12 mouse cellular contexts compared by ENCODE assay signal in genomic region chr7:116728379-116728778, GRCm38 (mm10).
DNase-seq lines count a peak whose midpoint lies in the region; ATAC-seq and TF ChIP-seq lines count a peak whose summit lies in the region.
"Had no signal": no experiment of that assay in that cellular context is flagged by ENCODE, and none has a peak within 500 bp of the region (broad histone marks: within the 10 kb centered on the region; RNA-seq: fewer than 3 reads in every experiment).

No protein-coding gene starts in this region.

- H3K9ac ChIP-seq in forebrain, embryonic 14.5 days (ENCODE audit: low read length), result no peak overlapping the region
- H3K9ac ChIP-seq in forebrain, embryonic 12.5 days, result no peak overlapping the region
- H3K9ac ChIP-seq in lung, postnatal 0 days (replicated peaks; ENCODE audit: low read depth), result no peak overlapping the region
- H3K9ac ChIP-seq in heart, postnatal 0 days (replicated peaks; ENCODE audit: low read depth, low read length), result no peak overlapping the region
- H3K9ac ChIP-seq in stomach, embryonic 14.5 days (replicated peaks; ENCODE audit: low read depth, low read length), result no peak overlapping the region
- H3K9ac ChIP-seq: liver, embryonic 13.5 days had no signal

- H3K9me3 ChIP-seq in forebrain, embryonic 14.5 days (replicated peaks; ENCODE audit: control insufficient read depth, low read length), result no peaks in the 10 kb centered on the region
- no peaks in the 10 kb centered on the region for H3K9me3 ChIP-seq in forebrain, embryonic 12.5 days
- H3K9me3 ChIP-seq in lung, postnatal 0 days (ENCODE audit: low read length), result no peaks in the 10 kb centered on the region
- H3K9me3 ChIP-seq in heart, postnatal 0 days (replicated peaks; ENCODE audit: control insufficient read depth, low read length), result no peaks in the 10 kb centered on the region
- no peaks in the 10 kb centered on the region for H3K9me3 ChIP-seq in stomach, embryonic 14.5 days (ENCODE audit: control insufficient read depth, low read depth, low read length)
- H3K9me3 ChIP-seq: liver, embryonic 13.5 days had no signal

- no peak for TF ChIP-seq POLR2A in lung, adult 2 months (IDR thresholded peaks at IDR 0.05; ENCODE audit: borderline replicate concordance, extremely low read depth, low read depth, low read length)

- H3K27ac ChIP-seq in forebrain, embryonic 14.5 days (ENCODE audit: low read depth, low read length), result no peak overlapping the region
- no peak overlapping the region for H3K27ac ChIP-seq in forebrain, embryonic 12.5 days
- no peak overlapping the region for H3K27ac ChIP-seq in lung, postnatal 0 days (ENCODE audit: low read length)
- 0 out of 2 replicates have a peak overlapping the region, but pooled peaks have one; percentile 31 for H3K27ac ChIP-seq in heart, postnatal 0 days (ENCODE audit: low read depth)
- no peak overlapping the region for H3K27ac ChIP-seq in stomach, embryonic 14.5 days (ENCODE audit: low read length)
- H3K27ac ChIP-seq: liver, embryonic 13.5 days had no signal

- 67% methylated on average over 2 of the region's 2 CpGs for WGBS in forebrain, embryonic 14.5 days
- 66% methylated on average over 2 of the region's 2 CpGs for WGBS in forebrain, embryonic 12.5 days
- 12% methylated on average over 2 of the region's 2 CpGs for WGBS in lung, postnatal 0 days
- WGBS in lung, adult 2 months, result 23% methylated on average over 2 of the region's 2 CpGs
- 5% methylated on average over 2 of the region's 2 CpGs for WGBS in heart, postnatal 0 days
- 36% methylated on average over 2 of the region's 2 CpGs for WGBS in stomach, embryonic 14.5 days

- no peak overlapping the region for H3K4me2 ChIP-seq in forebrain, embryonic 14.5 days (ENCODE audit: low read length)
- H3K4me2 ChIP-seq in forebrain, embryonic 12.5 days, result no peak overlapping the region
- no peak overlapping the region for H3K4me2 ChIP-seq in lung, postnatal 0 days (replicated peaks; ENCODE audit: low read depth, low read length)
- H3K4me2 ChIP-seq in heart, postnatal 0 days (ENCODE audit: low read depth, low read length), result no peak overlapping the region
- no peak overlapping the region for H3K4me2 ChIP-seq in stomach, embryonic 14.5 days (replicated peaks; ENCODE audit: low read depth, low read length)
- H3K4me2 ChIP-seq: liver, embryonic 13.5 days had no signal

- H3K36me3 ChIP-seq in forebrain, embryonic 14.5 days (ENCODE audit: control insufficient read depth, insufficient read depth, low read length), result no peaks in the 10 kb centered on the region
- H3K36me3 ChIP-seq in forebrain, embryonic 12.5 days (replicated peaks), result no peaks in the 10 kb centered on the region
- no peaks in the 10 kb centered on the region for H3K36me3 ChIP-seq in lung, postnatal 0 days (ENCODE audit: insufficient read depth, low read length)
- H3K36me3 ChIP-seq in heart, postnatal 0 days (replicated peaks; ENCODE audit: control insufficient read depth, insufficient read depth, low read length), result no peaks in the 10 kb centered on the region
- H3K36me3 ChIP-seq in stomach, embryonic 14.5 days (ENCODE audit: control insufficient read depth, insufficient read depth, low read length), result no peaks in the 10 kb centered on the region
- H3K36me3 ChIP-seq: G1E; liver, embryonic 13.5 days had no signal

- H3K4me1 ChIP-seq in forebrain, embryonic 14.5 days (ENCODE audit: control insufficient read depth, insufficient read depth, low read length), result no peaks in the 10 kb centered on the region
- no peaks in the 10 kb centered on the region for H3K4me1 ChIP-seq in forebrain, embryonic 12.5 days
- no peaks in the 10 kb centered on the region for H3K4me1 ChIP-seq in lung, postnatal 0 days (ENCODE audit: insufficient read depth, low read depth, low read length)
- H3K4me1 ChIP-seq in lung, adult 2 months (ENCODE audit: control insufficient read depth, insufficient read depth, low read length), result no peaks in the 10 kb centered on the region
- H3K4me1 ChIP-seq in heart, postnatal 0 days (ENCODE audit: control insufficient read depth, insufficient read depth), result no peaks in the 10 kb centered on the region; the same call in 1 of the 2 replicates
- H3K4me1 ChIP-seq in stomach, embryonic 14.5 days (ENCODE audit: control insufficient read depth, insufficient read depth, low read length), result no peaks in the 10 kb centered on the region
- H3K4me1 ChIP-seq: liver, embryonic 13.5 days had no signal

- no peak overlapping the region for H3K4me3 ChIP-seq in forebrain, embryonic 14.5 days (ENCODE audit: low read depth, low read length)
- no peak overlapping the region for H3K4me3 ChIP-seq in forebrain, embryonic 12.5 days (replicated peaks)
- no peak overlapping the region for H3K4me3 ChIP-seq in lung, postnatal 0 days (ENCODE audit: low read depth, low read length)
- H3K4me3 ChIP-seq in lung, adult 2 months (replicated peaks; ENCODE audit: extremely low read depth, low read depth, low read length), result no peak overlapping the region
- no peak overlapping the region for H3K4me3 ChIP-seq in heart, postnatal 0 days (ENCODE audit: low read depth, low read length)
- no peak overlapping the region for H3K4me3 ChIP-seq in stomach, embryonic 14.5 days (ENCODE audit: low read depth, low read length)
- H3K4me3 ChIP-seq: liver, embryonic 13.5 days had no signal

- DNase-seq in forebrain, embryonic 14.5 days (ENCODE audit: low spot score), result peak; percentile 21
- DNase-seq in lung, postnatal 0 days (ENCODE audit: low spot score), result peak; percentile 18
- DNase-seq in lung, adult 2 months, result no peak
- DNase-seq in heart, postnatal 0 days (ENCODE audit: low spot score), result peak; percentile 38
- no peak for DNase-seq in left cerebral cortex, postnatal 4 days
- DNase-seq: adrenal gland, postnatal 14 days; cerebellum, adult 9-11 months; liver, embryonic 13.5 days had no signal

- no peaks in the 10 kb centered on the region for H3K27me3 ChIP-seq in forebrain, embryonic 14.5 days (replicated peaks; ENCODE audit: control insufficient read depth, insufficient read depth, low read length)
- no peaks in the 10 kb centered on the region for H3K27me3 ChIP-seq in forebrain, embryonic 12.5 days
- H3K27me3 ChIP-seq in lung, postnatal 0 days (replicated peaks; ENCODE audit: insufficient read depth, low read length), result no peaks in the 10 kb centered on the region
- H3K27me3 ChIP-seq in heart, postnatal 0 days (ENCODE audit: control insufficient read depth, insufficient read depth, low read length), result no peaks in the 10 kb centered on the region
- no peaks in the 10 kb centered on the region for H3K27me3 ChIP-seq in stomach, embryonic 14.5 days (ENCODE audit: control insufficient read depth, insufficient read depth, low read length)
- H3K27me3 ChIP-seq: liver, embryonic 13.5 days had no signal

- ATAC-seq in forebrain, embryonic 14.5 days, result no peak
- no peak for ATAC-seq in forebrain, embryonic 12.5 days (ENCODE audit: low FRiP score)
- no peak for ATAC-seq in lung, postnatal 0 days
- peak; percentile 81 for ATAC-seq in heart, postnatal 0 days (ENCODE audit: insufficient read depth, low read depth)
- ATAC-seq in stomach, embryonic 14.5 days (ENCODE audit: insufficient number of reproducible peaks, insufficient read depth, low FRiP score, low read depth), result peak; percentile 56; the same call in 1 of the 2 replicates
- ATAC-seq in erythroblast, adult 5-6 weeks (replicated peaks; ENCODE audit: low FRiP score, poor library complexity, severe bottlenecking), result no peak

- intact Hi-C loops in left cerebral cortex, postnatal 4 days (cut with DNase I), result no loop called here

- TF ChIP-seq EP300 in lung, postnatal 0 days (IDR thresholded peaks at IDR 0.05), result no peak
- no peak for TF ChIP-seq EP300 in heart, postnatal 0 days (IDR thresholded peaks at IDR 0.05; ENCODE audit: low read depth)

- TF ChIP-seq CTCF in lung, postnatal 0 days (IDR thresholded peaks at IDR 0.05), result no peak
- TF ChIP-seq CTCF in lung, adult 2 months (IDR thresholded peaks at IDR 0.05; ENCODE audit: insufficient read depth, low read length), result no peak
- no peak for TF ChIP-seq CTCF in heart, postnatal 0 days (IDR thresholded peaks at IDR 0.05; ENCODE audit: low read depth)

Comparison
In these comparisons a context has a peak if more than half of its experiments do, and no peak if none do; other contexts are left out.
1. DNase-seq: peak in forebrain, embryonic 14.5 days (single experiment), lung, postnatal 0 days (single experiment) and heart, postnatal 0 days (single experiment); none in lung, adult 2 months (single experiment) and left cerebral cortex, postnatal 4 days (single experiment).
2. ATAC-seq: peak in heart, postnatal 0 days (single experiment) and stomach, embryonic 14.5 days (single experiment); none in forebrain, embryonic 14.5 days (single experiment), forebrain, embryonic 12.5 days (single experiment), lung, postnatal 0 days (single experiment) and erythroblast, adult 5-6 weeks (single experiment).